Mouse (Mus musculus) brain, embryonic 14.5 days (tissue): Measurements from ENCODE around the gene BC049730.

Source experiments
- CTCF ChIP-seq: fragments of 200-500 bp; IDR thresholded peaks from 2 replicates; pipeline ENCODE4 v1.5.1; 2012; ENCODE audit warnings: inconsistent platforms, mild to moderate bottlenecking, moderate library complexity, borderline replicate concordance; ENCODE audit not compliant: insufficient read depth, insufficient read length; ENCODE audit errors: extremely low read depth
- POLR2A ChIP-seq: fragments of 200-500 bp; IDR thresholded peaks from 2 replicates; pipeline ENCODE4 v1.6.1; 2012; ENCODE audit warnings: mild to moderate bottlenecking, inconsistent platforms, borderline replicate concordance; ENCODE audit not compliant: poor library complexity, insufficient read depth, insufficient read length, severe bottlenecking; ENCODE audit errors: extremely low read depth

DNA sequence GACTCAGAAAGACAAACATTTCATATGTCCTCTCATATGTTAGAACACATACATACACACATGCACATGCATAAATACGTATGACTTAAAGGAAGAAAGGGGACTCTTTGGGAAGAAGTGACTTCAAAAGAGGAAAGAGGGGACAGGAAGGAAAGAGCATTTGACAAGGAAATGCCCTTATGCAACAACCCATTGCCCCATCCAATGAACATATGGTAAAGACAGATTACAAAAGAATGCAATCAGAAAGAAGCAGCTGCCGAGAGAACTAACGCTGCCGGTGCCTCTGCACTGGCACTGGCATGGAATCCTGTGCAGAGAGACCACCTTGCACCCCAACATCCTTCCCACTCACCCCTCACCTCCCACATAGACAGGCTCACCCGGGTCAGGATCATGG, 44.4 kb downstream of the BC049730 start:
- TF ChIP-seq CTCF, result no peak
- TF ChIP-seq POLR2A, result no peak
